Mouse (Mus musculus) stomach, postnatal 0 days (tissue): ENCODE results near the gene Nup98.

Source experiments
- CTCF ChIP-seq: IDR thresholded peaks from 2 replicates; pipeline ENCODE4 v1.5.1; 2016; ENCODE audit warnings: antibody characterized with exemption, low read depth, mild to moderate bottlenecking, moderate library complexity
- EP300 ChIP-seq: optimal IDR thresholded peaks from 2 replicates; pipeline ENCODE3; 2016; ENCODE audit warnings: antibody characterized with exemption

DNA sequence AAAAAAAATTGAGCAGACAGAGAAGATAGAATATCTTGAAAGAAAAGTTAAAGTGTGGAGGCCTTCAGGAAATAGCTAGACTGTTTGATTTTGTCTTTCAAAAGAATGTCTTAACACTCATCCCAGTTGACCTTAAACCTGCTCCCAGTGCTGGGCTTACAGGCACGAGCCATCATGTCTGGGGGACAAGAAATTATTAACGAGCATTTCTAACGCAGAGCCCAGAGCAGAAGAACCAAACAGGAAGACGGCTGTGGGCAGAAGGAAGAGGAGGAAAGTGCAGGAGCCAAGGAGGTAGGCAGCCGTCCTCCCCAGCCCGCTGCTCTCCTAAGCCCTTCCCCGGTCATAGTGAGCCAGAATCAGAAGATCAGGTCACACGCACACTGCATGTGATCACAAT lies 129.7 kb downstream of the Nup98 start:
- no peak for TF ChIP-seq CTCF
- no peak for TF ChIP-seq EP300
